Comparison of ENCODE assay signal across 12 mouse cellular contexts in the genomic region with DNA sequence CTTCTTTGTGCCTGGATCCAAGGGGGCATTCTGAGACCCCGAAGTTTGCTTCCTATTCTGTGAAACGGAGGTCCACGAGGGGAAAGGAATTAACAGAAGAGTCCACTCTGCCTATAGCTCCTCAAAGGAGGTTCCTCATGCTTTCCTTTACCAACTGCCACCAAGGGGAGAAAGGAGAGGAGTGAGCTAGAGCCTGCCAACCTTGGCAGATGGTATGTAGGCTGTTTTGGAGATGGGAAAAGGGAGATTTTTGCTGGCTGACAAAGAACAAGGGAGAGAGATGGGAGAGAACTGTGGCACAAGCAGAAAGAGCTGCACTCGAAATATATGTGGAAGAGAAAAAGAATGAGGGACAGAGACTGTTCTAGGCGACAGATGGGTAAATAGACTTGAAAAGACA.
DNase-seq lines count a peak whose midpoint lies in the region.
"Had no signal": no experiment of that assay in that cellular context is flagged by ENCODE, and none has a peak within 500 bp of the region (broad histone marks: within the 10 kb centered on the region; RNA-seq: fewer than 3 reads in every experiment).

No protein-coding gene starts in this region.

- DNase-seq in right cerebral cortex, adult 18-20 months, result peak; percentile 84
- DNase-seq in right cerebral cortex, postnatal 4 days, result no peak
- peak; percentile 31 to 40 for DNase-seq in frontal cortex, postnatal 14 days (ENCODE audit: low spot score in 2 of 2)
- peak; percentile 52 for DNase-seq in left cerebral cortex, adult 11 months (ENCODE audit: low spot score)
- DNase-seq in right cerebral cortex, postnatal 36 days (ENCODE audit: low spot score in 2 of 2), result peak; percentile 50 to 77
- no peak for DNase-seq in T-cell, adult 2 months (ENCODE audit: low spot score)
- DNase-seq in Muller cell, postnatal 12 days (ENCODE audit: inconsistent ontology term), result no peak
- DNase-seq in kidney, adult 18-20 months, result no peak
- DNase-seq: adrenal gland, postnatal 10 days; gastrocnemius, postnatal 36 days; kidney, postnatal 36 days; liver, postnatal 0 days had no signal

Comparison
In these comparisons a context has a peak if more than half of its experiments do, and no peak if none do; other contexts are left out.
1. DNase-seq: peak in right cerebral cortex, adult 18-20 months (single experiment), frontal cortex, postnatal 14 days (2 of 2), left cerebral cortex, adult 11 months (single experiment) and right cerebral cortex, postnatal 36 days (2 of 2); none in right cerebral cortex, postnatal 4 days (single experiment), T-cell, adult 2 months (single experiment), Muller cell, postnatal 12 days (single experiment) and kidney, adult 18-20 months (single experiment).